Mouse (Mus musculus) MN1 (cell line): ENCODE data around the gene Gdpd1.
"Not testable (repeated sequence)": the region's sequence is repeated elsewhere in the genome, so short reads cannot be mapped to it uniquely, and the experiment has no call there.

Source experiments
- DNase-seq: peaks from one replicate; pipeline ENCODE4 v3.0.0-alpha.2; 2016; ENCODE audit warnings: low spot score

The Gdpd1 gene

GRCm38 (mm10) chr11:87026096-87026875 lies 47.6 kb downstream of the Gdpd1 start:
- peak; percentile 25 for DNase-seq

GRCm38 (mm10) chr11:87025351-87025750 lies 48.5 kb downstream of the Gdpd1 start:
- no peak for DNase-seq

GRCm38 (mm10) chr11:87023240-87023639 lies 50.6 kb downstream of the Gdpd1 start:
- DNase-seq: not testable (repeated sequence)

DNA sequence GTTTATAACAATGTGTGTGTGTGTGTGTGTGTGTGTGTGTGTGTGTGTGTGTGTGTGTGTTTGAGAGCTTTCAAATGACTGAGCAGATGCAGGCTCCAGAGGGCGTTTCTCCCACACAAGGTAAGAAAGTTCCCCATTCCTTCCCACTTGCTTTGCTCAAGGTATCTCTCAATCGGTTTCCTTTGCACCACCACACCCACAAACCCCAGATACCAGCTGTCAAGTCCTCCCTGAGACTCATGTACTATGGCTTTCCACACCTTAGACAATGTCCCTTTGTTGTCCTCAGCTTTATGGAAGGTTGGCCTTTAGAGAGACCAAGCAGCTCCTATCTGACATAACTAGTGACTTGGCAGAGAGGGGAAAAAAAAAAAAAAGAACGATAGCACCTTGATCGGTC lies 51.1 kb downstream of the Gdpd1 start:
- DNase-seq: no peak

DNA sequence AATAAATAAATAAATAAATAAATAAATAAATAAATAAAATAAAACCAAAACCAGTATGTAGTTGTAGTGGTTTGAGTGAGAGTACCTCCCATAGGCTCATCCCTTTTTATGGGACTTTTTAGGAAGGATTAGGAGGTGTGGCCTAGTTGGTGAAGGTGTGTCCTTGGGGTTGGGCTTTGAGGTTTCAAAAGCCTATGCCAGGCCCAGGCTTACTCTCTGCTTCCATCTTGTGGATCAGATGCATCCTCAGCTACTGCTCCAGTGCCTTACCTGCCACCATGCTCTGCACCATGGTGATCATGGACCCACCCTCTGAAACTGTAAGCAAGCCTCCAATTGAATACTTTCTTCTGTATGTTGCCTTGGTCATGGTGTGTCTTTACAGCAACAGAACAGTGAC lies 52.3 kb downstream of the Gdpd1 start:
- no peak for DNase-seq

- DNase-seq: no peak
These were observed 53.4 kb downstream of the Gdpd1 start for GRCm38 (mm10) chr11:87020449-87020848.

DNA sequence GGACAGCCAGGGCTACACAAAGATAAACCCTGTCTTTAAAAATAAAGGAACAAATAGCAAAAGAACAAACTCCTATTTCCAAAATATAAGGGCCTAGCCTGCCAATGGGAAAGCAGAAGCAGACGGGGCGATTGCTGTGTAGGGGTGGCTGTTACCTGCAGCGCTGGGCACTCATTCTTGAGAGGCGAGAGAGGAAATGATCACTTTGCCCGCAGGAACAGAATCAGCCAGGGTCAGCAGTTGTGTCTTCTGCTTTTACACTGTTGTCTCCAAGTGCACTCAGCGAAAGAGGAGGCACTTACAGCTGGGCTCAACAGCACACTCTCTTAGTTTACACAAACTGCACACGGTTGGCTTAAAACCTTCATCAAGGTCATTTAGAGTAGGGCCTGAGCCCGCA lies 54.4 kb downstream of the Gdpd1 start:
- DNase-seq: no peak

- no peak for DNase-seq
These were observed 55.8 kb downstream of the Gdpd1 start for GRCm38 (mm10) chr11:87018081-87018480.

DNA sequence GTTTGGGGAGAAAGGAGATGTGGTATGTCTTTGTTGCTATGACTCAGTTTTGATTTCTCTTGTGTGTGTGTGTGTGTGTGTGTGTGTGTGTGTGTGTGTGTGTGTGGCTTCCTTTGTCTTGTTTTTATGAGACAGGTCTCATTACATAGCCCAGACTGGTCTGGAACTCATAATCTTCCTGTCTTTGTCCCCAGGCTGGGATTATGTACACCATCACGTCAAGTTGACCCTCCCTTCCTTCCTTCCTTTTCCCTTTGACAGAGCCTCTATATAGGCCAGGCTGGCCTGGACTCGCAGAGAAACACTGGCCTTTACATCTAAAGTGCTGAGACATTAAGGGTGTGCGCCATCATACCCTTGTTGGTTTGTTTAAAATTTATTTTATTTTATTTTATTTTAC lies 58.2 kb downstream of the Gdpd1 start:
- DNase-seq: no peak

DNA sequence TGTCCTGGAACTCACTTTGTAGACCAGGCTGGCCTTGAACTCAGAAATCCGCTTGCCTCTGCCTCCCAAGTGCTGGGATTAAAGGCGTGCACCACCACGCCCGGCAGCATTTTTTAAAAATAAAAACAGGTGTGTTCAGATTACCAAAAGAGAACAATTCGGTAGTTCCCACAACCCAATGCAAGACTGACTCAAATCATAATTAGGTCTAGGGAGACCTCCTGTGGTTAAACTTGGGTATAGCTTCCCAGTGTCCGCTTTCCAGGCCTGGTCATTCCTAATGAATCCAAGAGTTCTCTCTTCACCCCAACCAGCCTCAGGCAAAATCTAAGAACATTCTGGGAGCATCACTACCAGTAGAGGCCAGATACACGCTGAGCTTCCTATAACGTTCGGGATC lies 63.4 kb downstream of the Gdpd1 start:
- peak; percentile 83 for DNase-seq

DNA sequence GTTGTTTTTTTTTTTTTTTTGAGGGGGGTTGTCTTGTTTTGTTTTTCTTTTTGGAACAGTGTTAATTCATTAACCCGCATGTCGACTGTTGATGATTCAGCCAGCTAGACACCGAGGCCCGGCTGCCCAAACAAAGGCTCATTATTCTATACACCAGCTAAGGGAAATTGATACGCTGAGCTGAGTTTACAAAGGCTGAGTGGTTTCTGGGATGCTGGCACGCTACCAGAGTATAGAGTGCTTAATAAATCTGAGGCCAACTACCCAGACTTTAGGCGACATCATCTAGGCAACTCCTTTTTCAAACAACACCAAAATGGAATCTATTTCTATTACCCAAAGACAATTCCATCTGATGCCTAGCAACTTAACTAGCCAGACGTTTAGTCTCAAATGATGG lies 66.5 kb downstream of the Gdpd1 start:
- peak; percentile 63 for DNase-seq

DNA sequence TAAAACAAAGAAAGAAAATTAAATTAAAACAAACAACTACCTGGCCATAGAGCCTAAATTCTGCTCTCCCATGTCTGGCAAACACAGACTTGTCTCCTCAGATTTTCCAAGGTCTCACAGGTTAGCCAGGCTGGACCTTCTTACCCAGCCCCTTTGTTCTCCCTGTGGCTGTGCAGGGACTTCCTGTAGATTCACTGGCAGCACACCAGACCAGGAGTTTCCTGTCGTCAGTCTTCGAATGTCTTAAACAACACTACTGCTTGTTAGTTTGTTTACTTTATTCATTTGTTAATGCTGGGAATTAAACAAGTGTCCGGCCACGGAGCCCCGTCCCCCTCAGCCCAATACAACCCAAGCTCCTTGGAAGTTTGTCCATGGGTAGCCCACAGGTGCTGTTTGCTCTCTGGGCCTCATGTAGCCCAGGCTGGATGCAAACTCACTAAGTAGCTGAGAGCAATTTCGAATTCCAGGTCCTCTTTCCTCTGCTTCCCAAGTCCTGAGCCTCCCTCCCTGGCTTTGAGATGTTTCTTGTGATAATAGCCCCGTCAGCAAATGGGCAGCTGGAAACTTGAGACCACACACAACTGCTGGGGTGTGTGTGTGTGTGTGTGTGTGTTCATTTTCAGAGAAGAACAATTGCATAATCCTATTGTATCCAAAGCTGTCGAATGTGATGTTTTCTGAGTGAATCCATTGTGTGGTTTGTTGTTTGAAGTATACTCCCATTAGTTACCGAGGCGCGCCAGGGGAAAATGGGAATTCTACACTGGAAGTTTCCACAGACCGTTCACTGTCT lies 68.7 kb downstream of the Gdpd1 start:
- DNase-seq: no peak

DNA sequence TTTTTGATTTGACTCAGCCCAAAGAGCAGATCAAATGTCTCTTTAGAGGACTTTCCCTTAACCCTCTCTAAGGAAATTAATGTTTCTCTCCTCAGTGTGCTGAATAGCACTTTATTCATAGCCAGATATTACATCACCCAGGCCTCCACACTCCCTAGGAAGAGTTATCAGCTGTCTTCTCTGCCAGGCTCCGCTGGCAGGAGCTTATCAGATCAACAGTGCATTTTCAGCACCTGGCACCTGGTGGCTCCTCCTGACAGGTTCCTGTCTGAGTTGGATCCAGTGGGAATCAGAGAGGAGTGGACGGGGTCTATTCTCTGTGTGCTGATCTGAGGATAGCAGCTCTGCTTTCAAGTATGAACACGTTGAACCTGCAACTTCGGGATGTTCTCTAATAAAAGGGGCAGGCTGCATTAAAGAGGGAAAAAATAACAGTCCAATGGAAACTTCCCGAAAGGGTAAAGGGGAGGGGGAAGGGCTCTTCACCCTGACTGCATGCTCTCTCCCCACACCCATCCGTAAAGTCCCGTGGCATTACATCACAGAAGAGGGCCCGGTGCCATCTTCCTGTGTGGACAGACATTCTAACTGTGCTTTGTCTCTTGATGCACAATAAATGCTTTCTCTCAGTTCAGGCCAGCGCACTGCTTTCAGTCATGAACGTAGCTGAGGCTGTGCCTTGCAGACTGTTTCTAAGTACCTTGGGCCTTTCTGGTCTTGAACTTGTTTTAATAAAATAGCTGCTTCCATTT lies 71.6 kb downstream of the Gdpd1 start:
- DNase-seq: peak; percentile 58

GRCm38 (mm10) chr11:87001217-87001616 lies 72.6 kb downstream of the Gdpd1 start:
- DNase-seq: no peak

DNA sequence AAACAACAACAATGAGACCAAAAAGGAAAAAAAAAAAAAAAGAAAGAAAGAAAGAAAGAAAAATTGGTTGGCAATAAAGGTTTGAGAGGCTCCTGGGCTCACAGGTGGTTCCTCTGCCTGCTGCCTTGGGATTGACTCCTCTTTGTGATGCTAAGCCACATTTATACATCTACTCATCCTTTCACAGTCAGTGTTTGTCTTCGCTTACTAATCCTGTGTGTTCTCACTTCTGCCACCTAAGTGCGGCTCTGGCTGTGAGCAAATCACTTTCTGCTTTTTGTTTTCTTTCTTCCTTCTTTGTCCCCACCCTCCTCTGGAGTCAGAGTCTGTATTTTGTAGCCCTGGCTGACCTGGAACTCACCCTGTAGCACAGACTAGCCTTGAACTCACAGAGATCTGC lies 77.6 kb downstream of the Gdpd1 start:
- no peak for DNase-seq

DNA sequence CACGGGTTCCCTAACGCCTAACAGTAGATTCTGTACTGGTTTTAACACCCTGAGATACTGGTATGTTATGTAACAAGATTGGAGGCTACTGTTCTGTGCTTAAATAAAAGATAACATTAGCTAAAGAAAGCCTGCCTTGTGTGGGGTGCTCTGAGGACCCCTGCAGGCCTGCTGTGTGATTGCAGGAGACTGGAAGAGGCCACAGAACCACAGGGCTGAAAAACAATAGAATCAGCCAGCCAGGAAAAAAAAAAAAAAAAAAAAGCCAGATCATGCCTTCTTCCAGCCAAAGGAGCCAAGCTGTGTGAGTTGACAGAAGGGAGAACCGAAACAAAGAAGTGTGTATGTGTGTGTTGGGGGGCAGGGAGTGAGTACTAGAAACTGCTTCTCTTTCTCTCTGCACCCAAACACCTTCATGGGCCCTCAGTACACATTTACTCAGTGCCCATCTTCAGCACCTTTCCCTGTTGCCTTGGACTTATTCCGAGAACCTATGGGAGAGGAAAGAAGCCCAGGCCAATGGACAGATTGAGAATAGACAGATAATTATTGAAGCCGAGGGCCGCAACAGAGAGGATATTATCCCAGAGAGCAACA lies 78.1 kb downstream of the Gdpd1 start:
- DNase-seq: peak; percentile 81

GRCm38 (mm10) chr11:86994791-86995624 lies 78.9 kb downstream of the Gdpd1 start:
- no peak for DNase-seq

DNA sequence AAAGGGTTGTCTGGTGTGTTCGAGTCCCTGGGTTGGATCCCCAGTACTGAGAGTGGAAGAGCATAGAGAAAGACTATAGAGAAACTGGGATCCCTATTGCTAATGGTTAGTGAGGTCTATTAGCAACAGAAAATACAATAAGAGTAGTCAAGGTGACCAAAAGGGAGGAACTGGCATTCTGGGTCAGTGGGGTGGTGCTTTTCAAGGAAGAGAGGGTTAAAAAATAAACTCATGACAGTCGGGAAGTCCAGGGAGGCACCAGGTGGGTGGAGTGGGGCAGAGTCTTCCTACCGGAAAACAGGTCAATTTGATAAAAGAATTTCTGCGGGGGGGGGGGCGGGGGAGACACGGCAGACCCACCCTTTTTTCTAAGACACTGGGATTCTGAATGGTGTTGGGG lies 79.5 kb downstream of the Gdpd1 start:
- DNase-seq: peak; percentile 22

DNA sequence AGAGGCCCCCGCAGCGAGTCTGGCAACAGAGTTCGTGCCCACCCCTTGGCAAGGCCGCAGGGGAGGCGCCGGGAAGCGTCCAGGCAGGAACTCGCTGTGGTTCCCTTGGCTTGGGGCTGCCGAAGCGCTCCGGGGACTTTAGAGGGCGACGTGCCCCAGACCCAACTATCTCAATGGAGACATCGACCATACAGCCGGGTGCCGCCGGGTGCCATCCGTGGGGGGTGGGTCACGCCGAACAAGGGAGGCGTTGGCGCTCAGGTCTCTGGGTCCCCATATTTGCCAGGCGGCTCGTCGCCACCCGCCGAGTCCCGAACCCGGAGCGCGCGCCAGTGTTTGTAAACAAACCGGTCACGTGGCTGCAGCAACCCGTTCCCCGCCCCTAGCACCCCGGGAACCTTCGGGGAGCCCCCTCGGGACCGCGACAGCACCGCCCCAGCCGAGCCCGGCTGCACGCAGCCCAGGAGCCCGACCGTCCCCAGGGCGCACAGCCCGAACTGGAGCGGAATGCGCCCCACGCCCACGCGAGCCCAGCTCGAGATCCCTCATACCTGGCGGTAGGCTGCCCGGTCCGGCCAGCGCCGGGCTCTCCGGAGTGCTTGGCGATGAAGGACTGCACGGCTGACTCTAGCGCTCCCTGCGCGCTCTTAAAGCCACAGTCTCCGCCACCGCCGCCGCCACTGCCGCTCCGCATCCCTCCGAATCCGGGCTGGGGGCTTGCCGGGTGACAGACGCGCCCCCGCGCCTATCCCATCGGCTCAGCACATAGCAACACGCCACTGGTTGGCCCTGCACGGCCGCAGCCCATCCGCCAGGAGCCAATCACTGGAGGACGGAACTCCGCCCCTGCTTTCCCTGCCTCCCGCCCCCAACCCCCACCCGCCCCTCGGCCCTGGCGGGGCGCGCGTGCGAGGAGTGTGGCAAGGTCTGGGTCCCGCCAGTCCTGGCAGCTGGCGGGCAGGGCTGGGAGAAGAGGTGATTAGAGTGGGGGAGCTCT lies 80.5 kb downstream of the Gdpd1 start, which contains the start of gene Ypel2:
Ypel2 (minus strand) TSS at position 667 of the 997 bp plus-strand sequence.
- peak; percentile 95 for DNase-seq

- DNase-seq: no peak
These were observed 81.3 kb downstream of the Gdpd1 start for GRCm38 (mm10) chr11:86992461-86992988.
